Mouse (Mus musculus) Muller cell, postnatal 12 days (primary cell): ENCODE measurements around the gene Igf1r.

ENCODE experiments used
- DNase-seq: peaks from one replicate; pipeline ENCODE4 v3.0.0-alpha.2; 2015; ENCODE audit errors: inconsistent ontology term

Gene Igf1r

DNA sequence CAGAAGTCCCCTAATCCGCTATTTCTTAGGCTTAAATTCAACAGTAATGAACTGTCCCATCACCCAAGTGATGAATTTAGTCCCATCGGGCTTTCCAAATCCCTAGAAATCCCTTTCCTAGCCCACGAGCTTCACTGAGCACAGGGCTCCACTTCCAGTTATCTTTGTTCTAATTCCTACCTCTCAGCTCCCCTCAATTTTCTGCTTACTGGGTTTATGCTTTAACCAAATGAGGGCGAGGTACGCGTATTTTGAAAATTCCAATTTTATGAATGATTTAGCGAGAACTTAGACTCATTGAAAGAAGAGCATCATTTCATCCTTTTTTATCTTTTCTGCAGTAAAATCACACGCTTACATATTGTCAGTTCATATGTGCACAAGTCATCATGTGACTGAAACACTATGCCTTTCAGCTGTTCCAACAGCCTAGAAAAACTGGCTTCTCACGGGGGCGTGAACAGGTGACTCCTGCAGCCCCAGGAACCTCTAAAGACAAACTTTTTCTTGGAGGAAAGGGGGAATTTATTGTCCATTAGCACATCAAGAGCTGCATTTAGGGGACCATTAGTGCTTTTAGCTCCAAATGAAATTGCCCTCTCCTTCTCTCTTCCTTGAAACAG is 100.5 kb downstream of the Igf1r start:
- no peak for DNase-seq

DNA sequence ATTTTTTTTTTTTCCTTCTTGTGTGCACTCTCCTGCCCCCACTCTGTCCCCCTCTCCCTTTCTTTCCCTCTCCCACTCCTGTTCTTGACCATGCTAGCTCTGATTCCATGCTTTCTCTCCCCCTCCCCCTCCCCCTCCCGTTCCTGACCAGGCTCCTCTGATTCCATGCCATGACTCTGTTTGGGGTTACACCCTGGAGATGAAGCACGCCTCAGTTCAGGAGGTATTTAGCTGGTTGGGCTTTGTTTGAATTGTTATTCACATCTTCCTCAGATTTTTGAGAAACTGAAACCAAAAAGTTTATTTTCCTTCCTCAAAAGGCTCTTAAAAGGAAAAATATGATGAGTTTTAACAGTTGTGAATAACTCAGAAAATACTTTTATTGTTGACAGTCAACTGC is 101.9 kb downstream of the Igf1r start:
- DNase-seq = peak; percentile 72

DNA sequence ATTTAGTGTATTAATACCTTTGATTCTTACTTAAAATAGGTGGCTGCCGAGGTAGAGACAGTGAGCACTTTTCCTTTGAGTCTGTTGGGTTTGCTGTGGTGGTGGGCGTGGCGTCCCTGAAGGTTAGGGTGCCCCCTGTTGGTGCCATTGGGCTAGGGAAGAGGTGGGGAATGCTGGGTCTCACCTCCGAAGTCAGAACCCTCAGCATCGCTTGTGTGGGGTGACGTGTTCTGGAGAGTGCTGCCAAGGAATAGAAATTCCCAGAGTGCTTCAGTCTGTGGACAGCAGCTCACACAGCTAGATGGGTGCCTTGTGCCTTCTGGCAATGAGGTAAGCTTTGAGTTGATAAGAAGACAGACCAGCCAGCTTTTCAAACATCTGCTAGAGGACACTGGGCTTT is 102.3 kb downstream of the Igf1r start:
- DNase-seq = no peak

DNA sequence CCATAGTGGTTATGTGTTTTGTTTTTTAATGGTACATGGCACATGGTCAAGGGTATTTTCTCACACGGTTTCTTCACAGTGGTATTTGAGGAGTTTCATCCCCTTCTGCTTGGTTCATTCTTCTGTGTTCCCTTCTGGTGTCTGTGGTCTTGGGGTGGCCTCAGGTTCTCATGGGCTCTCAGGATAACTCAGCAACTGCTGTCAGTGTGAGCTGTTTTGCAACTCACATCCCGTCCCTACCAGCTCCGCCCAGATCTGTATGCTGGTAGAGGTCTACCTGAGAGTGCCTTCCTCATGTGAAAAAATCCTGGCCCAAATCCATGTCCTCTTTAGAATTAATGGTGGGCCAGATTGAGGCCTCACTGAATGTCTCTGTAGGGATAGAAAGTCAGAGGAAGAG is 104.4 kb downstream of the Igf1r start:
- DNase-seq = no peak

DNA sequence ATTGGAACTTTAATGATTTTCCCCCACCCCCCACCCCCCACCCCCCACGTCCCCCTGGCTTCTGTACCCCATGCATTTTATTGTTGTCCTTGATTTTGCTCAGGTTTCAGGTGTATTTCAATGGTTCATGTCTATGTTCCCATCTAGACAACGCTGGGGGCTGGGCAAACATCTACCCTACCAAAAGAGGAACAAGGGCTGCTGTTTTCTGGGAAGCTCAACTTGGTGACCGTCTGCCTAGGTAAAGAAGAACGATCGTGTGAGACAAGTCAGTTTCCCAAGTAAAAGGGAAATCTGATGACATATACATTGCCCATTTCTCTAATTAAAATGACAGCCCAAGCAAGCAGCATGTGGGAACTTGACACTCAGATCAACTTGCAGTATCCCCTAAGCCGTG is 107.1 kb downstream of the Igf1r start:
- DNase-seq = no peak

DNA sequence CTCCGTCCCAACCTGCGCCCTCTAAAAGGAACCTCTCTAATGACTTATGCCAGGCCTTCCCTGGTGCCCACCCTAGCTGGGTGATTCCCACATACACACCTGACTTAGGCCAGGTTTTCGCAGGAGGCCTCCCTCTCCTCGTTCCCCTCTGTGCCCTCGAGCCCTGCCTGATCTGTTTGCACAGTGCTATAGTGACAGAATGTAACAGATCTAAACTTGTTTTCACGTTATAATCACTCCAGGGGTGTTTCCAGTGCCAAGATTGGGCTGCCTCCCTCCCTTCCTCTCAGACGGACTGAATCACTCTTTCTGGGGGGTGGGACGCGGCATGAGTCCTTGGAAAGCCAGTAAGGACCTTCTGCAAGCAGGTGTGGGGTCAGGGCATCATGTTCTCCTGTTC is 108.8 kb downstream of the Igf1r start:
- DNase-seq = no peak

DNA sequence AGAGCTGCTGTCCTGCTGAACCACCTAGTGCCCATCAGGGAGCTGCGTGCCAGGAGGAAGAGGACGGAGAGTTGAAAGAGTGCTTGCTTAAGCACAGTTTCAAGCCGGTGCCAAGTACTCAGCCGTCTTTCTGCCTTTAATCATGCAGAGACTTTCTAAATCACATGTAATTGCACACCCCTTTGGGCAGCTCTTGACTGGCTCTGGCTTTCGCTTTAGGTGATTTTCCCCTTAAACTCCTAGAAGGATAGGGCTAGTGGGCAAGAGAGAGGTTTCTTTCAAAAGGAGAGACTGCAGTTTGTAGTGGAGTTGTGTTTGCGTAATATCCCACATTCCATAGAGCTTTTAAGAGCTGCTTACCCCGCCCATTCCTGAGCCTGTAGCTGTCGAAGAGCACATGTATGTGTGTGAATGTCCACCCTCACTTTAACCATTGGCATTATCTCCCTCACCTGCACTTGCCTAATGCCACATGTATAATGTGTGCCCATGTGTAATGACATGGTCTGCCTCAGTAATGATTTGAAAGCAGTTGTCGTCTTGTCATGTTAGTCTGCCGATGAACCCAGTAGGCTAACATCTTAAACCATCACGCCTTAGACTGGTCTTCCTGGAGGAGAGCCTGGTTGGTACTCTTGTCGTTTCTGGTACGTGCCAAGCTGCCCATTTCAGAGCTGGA is 109.7 kb downstream of the Igf1r start:
- no peak for DNase-seq

DNA sequence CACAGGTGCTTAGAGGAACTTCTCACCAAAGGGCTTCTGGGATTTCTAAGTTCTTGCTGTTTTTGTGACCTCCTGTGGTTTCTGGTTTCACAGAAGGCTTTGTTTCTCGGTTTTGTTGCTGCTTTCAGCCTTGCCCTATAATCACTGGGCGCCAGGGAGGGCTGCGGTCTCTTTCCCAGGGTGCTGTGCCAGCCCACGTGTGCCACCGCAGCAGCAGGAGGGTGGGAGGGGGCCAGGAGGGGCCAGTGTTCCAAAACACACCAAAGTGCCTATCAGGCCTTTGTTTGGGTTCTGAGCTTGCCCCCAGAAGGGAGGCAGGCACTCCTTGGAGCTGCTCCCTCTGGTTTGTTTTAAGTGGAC is 110.2 kb downstream of the Igf1r start:
- peak; percentile 78 for DNase-seq

DNA sequence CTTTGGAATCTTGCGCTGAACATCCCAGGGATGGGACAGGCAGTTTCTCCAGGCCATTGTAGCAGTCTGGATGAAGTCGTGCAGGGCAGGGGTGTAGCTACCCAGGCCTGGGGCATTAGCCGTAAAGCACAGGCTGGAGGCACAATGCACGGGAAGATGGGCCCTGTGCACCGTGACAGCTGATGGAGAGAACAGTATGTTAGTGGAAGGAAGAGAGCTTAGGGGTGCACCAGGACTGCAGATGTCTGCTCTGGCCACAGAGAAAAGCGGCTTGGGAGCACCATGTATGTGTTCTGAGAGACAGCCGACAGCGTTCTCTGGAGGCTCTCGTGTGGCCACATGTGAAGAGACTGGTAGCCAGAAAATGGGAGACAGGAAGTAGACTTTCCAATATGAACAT is 111.1 kb downstream of the Igf1r start:
- DNase-seq = no peak

DNA sequence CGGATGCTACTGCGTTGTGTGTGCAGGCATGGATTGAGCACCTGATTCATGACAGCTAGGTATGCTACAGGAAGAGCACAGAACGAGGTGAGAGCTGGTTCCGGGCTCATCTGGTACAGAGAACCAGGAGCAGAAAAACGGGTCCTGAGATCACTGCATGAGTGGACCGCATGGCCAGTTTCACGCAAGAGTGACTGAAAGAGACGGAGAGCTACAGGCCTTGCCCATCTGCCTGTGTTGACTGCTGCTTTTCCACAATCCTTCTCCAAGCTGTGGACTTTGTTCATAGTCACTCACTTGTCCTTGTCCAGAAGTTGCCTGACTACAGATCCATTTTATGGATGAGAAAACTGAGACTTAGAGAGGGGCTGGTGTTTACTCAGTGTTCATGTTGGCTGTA is 111.5 kb downstream of the Igf1r start:
- DNase-seq = no peak

DNA sequence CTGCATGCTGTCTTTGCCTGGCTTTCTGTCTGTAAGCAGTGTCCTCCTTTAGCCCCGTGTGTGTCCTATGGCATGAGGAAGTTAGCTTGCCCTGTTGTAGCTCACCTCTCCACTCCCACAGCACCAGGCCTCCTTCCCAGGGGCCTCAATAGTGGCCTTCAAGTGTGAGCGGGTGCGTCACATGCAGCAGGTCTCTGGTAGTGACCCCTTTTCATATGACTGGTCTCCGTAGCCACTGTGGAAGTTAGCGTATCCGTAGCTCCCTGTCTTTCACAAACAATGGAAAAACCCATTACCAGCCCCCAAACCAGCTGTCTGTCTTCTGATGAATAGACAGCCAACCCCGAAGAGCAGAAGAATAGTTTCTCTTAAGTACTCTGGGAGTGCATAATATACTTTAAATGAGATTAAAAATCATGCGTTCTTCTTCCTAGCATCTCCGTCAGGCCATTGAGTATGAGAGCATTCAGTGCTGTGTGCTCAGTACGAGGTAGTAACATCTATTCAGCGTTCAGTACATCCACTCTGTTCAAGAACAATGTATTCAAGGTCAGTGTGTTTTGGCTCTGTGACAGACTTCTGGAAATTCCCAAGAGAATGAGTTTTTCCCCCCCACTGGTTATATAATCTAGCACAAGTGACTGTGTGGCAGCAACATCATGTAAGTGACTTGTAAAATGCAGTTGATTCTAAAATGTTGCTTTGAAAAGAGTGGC is 112.2 kb downstream of the Igf1r start:
- peak; percentile 82 for DNase-seq

DNA sequence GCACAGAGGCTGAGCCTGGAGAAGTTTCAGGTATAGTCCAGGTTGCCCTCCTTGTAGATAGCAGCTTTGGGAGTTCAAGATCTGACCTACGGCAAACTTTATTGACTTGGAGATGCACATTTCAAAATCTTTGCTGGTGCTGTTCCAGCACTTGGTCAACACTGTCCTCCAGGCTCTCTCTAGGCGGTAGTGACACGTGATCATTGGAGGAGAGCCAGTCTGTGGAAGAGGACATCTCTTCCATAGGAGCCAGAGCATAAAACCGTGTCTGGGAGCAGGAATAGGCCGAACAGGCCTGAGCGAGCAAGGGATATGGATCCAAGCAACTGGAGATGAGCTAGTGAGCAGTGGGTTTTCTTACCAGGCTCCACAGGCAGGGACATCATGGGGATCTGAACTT is 113.3 kb downstream of the Igf1r start:
- no peak for DNase-seq

DNA sequence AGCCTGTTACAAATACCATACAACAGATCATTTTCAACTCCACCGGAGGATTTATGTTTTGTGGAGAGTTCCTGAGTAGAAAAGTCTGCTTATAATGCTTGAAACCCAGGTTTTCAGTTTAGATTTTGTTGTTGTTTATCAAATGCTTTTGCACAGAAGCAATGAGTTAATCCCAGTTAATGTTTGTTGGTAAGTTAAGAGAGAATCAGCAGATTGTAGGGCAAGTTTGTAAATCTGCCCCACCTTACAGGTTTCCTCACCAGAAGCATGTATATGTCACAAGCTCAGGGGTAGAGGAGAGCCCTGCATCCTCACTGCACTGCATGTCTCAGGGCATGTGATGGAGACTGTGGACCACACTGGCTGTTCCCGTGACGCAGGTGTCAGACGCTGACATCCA is 114.7 kb downstream of the Igf1r start:
- no peak for DNase-seq

DNA sequence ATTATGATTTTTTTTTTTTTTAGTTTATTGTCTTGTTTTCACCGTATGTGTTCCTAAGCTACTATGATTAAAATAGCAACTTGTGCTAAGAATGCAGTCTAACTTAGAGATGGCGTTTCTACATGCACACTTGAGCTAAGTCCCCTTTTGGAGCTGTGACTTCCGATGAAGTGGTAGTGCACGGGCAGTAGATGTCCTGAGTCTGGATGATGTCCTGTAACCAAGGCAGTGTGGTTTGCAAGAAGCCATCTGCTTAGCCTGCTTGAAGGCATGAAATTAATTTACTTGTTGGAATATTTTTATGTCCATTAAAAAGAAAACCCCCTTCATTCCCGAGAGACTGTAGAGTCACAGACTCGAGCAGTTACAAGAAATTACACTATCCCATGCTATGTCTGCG is 116.7 kb downstream of the Igf1r start:
- DNase-seq = no peak

DNA sequence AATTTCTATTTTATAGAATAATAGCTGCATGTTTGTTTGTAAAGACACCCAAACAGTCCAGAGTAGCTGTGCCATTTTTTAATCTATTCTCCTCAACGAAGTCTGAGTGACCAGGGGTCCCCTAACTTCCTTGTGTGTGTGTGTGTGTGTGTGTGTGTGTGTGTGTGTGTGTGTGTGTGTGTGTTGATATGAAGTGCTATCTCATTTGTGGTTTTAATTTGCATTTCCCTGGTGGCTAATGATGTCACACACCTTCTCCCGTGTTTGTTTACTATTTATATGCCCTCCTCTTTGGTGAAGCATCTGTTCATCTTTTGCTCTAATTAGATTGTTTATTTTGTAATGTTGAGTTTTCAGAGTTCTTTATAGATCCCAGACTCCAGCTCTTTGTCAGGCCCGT is 117.4 kb downstream of the Igf1r start:
- DNase-seq = no peak

DNA sequence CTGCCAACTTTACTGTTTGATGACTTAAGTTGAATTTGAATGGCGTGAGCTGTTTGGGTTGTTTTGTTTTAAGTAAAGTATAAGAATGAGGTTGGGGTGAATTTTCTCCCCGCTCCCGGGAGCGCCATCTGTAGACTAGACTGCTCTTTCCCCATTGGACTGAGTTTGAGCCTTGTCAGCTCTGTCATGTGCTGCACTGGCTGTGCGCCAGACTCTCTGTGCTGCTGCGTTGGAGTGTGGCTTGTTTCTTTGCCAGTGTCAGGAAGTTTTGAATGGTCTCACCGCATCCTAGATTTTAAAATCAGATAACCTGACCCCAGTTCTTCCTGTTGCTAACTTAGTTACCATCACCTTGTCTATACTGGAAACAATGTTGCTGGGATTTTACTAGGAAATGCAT is 118.0 kb downstream of the Igf1r start:
- DNase-seq = peak; percentile 67

DNA sequence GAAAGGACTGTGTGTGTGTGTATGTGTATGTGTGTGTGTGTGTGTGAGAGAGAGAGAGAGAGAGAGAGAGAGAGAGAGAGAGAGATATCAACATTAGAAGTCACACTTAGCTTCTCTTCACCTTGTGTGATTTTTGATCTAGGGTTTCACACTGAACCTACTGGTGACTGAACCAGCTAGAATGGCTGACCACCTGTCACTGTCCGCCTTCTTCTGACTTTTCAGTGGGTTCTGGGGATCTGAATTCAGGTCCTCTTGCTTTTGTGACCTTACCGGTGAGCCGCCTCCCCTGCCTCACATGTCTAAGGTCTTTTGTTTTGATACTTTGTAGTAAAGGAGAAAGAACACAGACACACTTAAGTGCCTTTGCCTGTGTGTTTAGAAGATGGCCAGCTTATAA is 118.4 kb downstream of the Igf1r start:
- DNase-seq = no peak

DNA sequence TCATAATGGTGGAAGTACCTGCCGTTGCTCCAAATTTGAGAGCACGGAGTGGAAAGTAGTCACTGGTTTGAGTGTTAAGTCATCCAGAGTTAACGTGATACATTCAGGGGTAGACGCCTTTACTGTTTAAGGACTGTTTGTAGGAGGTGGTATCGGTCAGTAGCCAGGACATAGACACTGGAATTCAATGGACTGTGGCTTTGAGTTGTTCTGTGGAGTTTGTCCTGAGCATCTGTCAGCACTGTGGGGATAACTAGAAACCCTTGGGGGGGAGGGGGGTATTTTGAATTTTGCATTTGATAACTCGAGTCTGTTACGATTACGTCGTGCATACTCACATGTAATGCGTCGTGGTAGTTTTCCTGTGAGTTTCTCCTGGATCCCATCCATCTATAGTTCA is 119.1 kb downstream of the Igf1r start:
- no peak for DNase-seq

DNA sequence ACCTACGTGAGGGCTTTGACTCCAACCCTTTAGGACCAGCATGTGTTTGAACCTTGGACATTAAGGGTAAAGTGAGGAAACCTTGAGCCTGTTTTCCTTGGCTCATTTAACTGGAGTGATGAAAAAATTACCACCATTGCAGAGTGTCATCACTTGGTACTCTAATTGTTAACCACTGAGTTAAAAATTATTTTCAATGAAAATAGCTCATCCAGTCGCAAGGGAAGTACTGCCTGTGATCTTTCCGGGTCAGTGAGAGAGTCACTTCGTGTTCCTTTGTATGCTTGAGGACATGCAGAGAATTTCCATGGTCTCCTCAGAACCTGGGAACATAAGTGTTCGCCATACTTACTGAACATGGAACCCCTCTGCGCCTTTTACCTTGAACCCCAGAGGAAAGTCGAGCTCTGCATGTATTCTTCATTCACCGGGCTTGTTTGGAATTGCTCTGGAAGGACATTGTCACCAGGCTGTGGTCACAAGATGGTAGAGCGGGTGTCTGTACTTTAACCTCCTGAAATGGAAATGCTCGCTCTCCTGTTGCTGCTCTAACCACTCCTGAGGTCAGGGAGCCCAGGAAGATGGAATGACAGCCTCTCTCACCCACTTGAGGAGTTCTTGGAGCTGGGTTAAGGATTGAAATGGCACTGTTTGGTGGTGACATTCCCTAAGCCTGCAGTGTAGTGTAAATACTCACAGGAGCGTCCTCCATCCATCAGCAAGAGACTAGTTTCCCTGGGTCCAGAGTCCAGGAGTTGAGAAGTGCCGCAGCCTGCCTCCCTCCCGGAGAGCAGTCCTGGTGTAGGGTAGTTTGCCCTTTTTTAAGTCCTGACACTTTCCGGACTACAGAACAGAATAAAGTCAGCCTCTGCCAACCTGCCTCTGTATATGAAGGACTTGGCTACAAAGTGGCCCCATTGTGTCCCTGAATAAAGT is 120.2 kb downstream of the Igf1r start:
- DNase-seq = no peak

DNA sequence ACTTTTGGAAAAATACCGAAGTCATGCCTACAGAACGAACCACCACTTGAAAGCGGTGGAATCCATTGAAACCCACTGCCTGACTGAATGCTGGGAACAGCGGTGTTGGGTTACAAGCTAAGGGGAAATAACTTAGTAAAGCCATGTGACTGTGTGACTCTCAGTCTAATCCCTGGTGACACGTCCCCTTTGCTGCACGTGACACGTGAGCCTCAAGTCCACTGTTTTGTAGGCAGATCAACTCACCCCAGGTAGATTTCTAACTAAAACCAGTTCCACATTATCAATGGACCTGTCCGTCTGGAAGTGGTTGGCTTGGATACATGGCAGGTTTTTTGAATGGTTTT is 120.8 kb downstream of the Igf1r start:
- DNase-seq = no peak

DNA sequence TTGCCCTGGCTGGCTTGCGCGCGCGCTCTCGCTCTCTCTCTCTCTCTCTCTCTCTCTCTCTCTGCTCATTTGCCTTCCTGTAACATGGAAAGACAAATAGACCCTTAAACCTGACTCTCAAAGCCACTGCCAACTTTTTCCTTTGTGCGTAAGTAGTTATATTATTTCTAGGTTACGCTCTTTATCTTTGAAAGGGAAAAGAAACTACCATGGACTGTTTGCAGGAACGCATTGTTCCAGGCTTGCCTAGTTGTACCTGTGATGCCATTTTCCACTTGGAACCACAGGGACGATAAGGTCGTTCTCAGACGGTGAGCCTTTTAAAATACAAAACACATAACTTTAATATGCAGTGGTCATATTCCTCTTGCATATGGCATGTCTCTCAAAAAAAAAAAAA is 122.1 kb downstream of the Igf1r start:
- DNase-seq = no peak

DNA sequence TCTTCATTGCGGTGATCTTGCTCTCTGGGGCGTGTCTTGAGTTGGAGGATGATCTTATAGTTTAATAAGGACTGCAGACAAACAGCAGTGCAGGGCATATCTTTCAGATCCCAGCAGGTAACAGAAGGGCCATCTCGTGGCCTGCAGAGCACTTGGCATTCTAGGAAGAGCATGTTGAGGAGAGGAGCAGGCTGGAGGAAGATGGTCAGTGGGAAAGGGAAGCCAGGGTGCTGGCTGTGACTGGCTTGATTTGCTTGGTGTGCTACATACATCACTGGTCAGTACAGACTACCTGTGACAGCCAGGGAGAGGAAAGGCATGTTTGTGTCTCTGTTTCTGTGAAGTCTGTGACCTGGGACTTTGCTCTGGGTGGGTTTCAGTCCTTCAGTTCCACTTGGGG is 122.8 kb downstream of the Igf1r start:
- no peak for DNase-seq
